Mouse (Mus musculus): ENCODE results near the gene Slc25a24.

Slc25a24 gene

DNA sequence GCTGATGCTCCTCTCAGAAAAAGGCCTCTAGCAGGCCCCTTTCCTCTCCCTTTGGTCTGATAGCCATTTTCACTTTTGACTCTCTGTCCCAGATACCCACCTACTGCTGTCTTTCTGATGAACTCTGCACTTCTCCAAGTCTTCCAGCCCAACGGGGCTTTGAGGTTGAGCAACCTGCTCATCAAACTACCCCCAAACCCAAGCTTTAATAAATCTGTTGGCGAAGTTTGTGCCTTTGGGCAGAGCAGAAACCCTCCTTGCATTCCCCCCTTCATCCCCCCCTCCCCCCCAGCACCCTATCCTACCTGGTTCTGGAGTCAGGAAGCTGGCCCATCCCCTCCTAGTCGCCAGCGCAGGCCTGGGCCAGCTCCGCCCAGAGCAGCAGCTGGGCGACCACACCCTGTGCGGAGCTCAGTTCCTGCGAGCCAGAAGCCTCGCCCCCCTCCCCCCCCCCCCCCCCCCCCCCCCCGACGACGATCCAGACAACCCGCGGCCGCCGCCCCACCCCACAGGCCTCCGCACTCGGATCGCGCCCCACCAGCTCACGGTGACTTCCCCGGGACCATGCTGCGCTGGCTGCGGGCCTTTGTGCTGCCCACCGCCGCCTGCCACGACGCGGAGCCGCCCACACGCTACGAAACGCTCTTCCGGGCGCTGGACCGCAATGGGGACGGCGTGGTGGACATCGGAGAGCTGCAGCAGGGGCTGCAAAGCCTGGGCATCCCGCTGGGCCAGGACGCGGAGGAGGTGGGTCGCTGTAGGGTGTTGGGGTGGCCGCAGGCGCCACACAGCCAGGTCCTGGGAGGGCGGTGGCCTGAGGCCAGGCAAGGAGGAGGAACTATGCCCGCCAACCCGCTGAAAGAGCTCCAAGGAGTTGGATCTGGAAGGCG, at the start of gene Slc25a24:
Gene Slc25a24, plus strand, starts transcription at position 509 of the 890 bp plus-strand sequence.
- DNase-seq = peak; percentile 73

DNA sequence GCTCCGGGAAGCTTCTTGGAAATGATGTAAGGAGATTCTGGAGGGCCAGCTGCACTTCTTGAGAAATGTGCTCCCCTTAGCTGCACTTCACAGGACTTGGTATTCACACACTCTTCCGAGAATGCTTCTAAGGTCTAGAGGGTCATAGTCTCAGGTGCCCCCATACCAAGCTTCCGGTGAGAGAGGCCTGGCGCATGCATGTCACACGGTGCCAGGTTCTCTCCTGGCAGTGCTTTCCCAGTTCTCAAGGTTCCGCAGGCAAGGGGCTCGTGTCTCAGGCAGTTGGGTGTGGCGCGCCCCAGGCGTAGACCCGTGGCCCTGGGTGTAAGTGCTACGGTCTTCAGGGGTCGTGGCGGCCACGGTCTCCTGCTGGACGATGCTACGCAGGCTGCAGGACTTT, 42.8 kb upstream of the Slc25a24 start, which contains the start of gene Slc25a54:
Gene Slc25a54, plus strand, starts transcription at position 301 of the 400 bp plus-strand sequence.
- DNase-seq = no peak

DNA sequence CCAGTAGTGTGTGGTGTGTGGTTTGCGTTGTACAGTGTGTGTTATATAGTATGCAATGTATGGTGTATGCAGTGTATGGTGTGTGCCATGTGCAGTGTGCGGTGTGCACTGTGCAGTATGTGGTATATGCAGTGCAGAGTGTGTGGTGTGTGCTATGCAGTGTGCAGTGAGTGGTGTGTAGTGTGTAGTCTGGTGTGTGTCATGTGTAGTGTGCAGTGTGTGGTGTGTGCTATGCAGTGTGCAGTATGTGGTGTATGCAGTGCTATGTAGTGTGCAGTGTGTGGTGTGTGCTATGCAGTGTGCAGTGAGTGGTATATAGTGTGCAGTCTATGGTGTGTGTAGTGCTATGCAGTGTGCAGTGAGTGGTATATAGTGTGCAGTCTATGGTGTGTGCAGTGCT, 38.5 kb upstream of the Slc25a24 start:
- DNase-seq = no peak

DNA sequence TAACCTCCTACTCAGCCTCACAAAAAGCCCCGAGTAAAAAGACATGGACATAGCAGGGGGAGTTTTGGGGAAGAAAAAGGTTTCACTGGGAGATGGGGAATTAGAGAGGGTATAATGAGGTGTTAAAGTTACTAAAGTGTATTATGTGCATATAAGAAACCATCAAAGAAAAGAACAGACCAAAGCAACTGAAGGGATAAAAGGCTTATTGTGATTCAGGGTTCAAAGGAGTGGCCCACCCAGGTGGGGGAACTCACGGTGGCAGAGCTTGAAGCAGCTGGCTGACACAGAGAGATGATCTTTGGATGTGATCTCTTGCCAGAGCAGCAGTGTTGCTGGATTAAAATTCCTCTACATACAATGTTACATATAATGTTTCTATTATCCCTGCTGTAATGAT, 34.5 kb upstream of the Slc25a24 start:
- no peak for DNase-seq

DNA sequence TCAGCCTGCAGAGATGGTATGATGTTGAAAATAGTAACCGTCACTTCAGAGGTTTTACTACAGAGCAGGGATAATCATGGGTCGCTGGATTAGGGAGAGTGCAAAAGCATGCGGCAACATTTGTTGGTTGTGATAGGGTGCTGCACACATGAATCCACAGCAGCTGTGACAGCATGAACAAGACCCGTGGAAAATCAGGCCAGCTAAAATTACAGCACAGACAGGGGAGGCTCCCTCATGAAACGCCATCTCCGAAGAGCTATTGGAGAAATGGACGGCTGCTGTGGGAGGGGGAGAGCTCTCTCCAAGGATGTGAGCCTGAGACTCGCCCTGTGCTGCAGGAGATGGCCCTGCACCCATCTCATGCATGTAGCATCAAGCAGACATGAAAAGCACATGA, 18.2 kb upstream of the Slc25a24 start:
- no peak for DNase-seq

DNA sequence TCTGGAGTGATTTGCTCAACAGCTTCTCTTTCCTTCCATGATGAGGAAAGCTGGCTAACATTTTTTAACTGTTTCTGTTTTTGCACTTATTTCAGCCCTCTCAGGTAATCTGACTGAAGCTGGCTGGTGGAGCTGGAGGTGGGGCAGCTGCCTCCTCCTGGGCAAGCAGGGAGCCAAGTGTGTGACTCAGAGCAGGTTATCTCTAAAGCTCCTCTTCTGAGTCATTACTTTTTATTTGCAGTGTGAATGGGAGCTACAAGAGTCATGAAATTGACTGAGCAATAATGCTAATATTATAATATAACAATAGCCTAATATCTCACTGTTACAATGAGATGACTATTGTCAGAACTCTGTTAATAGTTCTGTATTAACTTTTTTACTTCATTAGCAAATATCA, 5.8 kb upstream of the Slc25a24 start:
- DNase-seq = no peak

DNA sequence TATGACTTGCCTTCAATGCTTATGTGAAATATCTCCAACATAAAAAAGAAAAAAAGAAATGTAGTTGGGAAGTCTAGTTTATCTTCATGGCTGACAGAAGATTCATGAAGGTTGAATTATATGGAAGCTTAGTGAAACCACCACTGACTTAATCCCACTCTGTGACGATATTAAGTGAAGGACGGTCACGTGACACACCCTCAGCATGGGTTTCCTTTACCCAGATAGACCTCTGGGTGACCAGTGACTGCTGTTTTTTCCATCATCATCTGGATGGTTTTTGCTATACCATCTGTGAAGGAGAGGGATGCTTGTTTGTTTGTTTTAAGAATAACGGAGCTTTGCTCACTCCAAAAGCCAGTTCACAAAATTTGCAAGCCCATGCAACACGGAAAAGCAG, 3.4 kb upstream of the Slc25a24 start:
- no peak for DNase-seq

DNA sequence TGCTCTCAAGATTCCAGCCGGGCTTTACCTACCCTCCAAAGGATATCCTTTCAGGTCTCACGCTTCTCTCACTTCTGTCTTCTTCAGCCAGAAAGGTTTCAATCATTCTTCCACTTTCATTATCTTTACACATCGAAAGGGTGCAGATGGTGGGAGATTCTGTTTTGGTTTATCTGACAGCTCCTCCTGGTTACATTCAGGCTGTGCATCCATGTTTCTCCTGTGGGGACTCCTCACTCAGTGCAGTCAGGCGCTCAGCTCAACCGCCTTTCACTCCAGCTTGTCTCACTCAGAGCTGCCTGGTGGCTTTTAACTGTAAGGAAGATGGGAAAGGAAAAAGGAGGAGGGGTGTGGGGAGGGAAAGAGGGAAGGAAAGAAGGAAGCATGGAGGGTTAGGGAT, 3.0 kb upstream of the Slc25a24 start:
- no peak for DNase-seq

DNA sequence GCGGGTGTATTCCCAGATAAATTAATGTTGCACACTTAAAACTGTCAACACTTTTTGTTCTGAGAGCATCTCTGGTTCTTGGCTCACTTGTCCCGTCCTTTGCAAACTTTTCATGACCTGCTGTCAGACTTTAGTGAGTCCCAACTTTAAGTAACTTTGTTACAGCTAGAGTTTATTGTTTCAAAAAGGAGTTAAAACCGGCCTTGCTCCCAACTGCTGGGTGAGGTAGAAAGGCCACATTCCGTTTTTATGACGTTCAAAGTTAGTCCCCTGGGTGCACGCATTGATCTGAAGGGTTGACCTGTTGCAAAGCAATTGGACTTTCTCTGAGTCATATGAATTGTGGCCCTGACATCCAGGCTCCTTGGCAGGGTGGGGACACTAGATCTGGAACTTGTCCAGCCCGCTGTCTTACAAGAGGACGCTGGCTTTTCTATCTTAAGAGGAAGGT, 607 bp downstream of the Slc25a24 start:
- no peak for DNase-seq

DNA sequence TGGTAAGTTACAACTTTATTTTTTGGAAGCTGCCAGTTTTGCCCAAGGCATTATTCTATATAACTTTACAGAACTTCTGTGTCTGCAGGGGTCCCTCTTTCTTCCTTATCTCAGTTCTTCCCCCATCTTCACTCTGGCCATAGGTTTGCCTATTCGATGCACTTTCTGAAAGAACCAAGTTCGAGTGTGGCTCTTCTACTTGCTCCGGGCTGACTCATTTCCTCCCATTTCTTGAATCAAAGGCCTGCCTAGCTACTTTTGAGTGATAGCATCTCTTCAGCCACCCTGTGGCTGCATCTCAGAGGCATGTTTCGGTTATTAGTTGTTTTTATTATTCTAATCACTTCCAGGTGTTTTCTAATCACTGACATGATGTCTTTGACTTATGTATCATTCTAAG, 1.1 kb downstream of the Slc25a24 start:
- DNase-seq = no peak

DNA sequence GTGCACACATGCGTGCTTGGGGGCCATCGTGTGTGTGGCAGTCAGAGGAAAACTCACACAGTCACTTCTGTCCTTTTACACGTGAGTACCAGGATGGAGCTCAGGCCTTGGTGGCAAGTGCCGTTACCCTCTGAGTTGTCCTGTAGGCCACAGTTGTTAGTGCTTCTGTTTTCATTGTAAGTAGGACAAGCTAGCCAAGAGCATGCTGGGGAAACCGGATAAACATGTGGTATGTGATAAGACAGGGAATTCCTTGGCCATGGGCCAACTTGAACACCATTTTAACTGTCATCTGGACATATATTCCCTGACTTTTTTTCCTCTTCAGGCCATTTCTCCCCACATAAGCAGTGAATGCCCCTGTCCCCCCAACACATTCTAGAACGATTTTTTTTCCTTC, 2.6 kb downstream of the Slc25a24 start:
- DNase-seq = no peak

DNA sequence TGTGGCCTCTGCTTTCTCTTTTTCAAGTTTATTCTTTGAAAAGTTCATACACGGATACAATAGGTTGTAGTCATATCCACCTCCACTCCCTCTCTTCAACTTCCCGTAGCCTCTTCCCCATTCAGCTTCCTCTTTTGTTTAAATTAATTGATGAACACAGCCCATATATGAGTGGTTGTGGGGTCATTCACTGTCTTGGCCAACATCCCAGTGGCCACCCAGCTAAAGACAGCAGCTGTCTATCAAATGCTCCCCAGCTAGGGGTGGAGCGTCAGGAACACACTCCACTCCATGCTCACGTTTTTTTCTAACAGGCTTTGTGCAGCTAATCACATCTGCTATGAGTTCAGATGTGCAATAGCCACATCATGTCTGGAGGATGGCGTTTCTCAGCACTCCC, 6.8 kb downstream of the Slc25a24 start:
- no peak for DNase-seq

DNA sequence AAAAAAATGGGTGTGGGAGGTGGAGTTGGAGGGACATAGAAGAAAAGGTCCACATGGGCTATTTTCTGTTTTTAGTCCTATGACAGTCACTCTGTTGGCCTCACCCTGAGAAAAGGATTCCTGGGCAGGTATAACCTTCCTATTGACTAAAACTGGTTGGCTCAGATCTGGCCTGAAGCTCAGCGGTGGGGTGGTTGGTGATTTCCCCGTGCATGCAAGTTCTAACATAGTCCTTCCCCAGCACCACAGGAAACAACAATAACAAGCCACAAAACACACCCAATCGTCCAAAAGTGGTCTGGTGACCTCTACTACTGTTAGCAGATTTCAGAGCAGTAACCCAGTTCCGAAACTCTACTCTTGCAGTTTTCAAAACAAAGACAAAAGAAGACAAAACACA, 10.0 kb downstream of the Slc25a24 start:
- DNase-seq = no peak

DNA sequence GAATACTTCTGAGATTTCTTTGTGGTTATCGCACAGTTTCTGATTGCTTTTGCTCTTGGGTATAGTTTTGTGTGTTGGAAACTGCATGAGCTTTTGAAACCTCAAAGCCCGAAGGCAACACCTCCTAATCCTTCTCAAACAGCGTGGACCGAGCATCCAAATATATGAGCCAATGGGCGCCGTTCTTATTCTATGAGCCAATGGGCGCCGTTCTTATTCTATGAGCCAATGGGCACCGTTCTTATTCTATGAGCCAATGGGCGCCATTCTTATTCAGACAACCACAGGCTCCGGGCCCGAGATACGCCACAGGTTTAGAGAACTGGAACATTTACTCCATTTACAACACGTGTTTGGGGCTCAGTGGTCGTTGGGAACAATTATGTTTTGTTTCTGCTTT, 11.1 kb downstream of the Slc25a24 start:
- no peak for DNase-seq

DNA sequence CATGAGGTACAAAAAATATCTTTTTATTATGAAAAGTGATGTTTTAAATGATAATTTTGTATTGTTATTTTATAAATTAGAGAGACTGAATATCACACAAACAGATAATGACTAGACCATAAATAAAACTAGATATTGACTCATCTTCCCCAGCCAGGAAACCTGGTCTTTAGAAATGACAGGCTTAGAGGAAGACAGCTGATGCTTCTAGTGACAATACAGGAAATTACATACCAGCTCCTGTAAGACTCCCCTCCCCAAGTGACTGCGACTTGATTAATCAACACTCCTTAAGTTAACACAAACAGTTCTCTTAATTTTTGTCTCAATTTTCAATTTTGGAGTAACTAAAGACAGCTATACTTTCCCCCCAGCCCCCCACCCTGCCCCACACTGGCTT, 12.4 kb downstream of the Slc25a24 start:
- DNase-seq = no peak

DNA sequence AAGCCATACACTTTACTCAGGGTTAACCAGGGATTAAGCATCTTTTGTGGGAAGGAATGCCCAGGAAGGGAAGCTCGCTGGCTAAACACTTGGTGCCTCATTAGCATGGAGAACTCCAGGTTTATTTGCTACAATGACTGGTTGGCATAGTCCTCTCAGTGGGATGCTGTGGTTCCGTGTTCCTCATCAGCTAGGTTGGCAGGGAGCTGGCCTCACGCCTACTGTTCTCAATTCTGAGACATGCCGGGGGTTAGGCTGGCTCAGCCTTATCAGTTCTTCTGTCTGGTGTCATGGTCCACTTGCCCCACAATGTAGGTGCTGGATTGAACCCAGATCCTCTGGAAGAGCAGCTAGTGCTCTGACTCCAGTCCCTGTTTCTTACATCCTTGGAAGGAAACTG, 29.6 kb downstream of the Slc25a24 start:
- DNase-seq = no peak

DNA sequence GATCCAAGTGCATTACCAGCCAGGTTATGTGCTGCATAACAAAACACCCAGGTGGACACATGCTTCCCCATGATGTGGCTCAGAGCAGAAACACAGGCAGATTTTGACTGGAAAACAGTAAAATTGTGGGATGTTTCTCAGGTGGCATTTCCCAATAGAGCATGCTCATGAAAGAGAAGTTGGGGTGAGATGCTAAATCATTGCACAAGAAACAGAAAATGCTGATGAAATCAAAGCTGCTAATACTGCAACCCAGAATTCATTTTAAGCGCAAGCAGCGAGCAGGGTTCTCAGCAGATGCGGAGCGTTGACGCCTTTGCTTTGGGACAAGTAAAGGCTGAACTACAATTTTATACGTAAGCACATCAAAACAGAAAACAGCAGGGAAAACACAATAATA, 30.5 kb downstream of the Slc25a24 start:
- DNase-seq = no peak

DNA sequence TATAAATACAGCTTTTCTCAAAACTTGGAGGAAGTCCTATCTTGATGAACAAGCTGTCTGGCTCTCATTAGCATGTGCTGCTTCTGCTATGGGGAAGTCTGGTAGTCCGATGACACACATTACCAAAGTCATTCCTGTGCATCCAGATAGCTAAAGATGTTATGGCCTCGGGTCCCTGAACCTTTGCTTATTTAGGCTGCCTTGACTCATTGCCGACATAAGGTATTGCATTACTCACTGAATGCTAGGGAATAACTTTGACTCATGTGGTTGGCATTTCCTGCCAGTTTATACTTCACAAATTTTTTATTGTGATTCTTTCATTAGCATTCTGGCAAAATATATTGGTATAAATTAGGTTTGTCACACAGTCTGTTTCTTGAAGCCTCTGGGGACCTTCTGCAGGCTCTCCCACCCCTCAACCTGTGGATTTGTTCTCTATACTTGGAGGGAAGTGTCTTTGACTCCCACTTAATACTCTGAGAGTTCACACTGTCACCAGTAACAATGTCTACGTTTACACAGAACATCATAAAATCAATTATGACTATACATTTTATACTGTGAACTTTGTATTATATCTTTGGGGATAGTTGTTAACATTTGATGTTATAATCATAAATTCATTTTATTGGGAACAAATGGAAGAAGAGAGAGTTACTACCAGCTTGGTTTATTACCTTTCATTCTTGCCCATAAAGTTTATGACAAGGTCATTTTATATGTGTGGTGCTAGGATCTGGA, 33.1 kb downstream of the Slc25a24 start:
- DNase-seq = no peak

DNA sequence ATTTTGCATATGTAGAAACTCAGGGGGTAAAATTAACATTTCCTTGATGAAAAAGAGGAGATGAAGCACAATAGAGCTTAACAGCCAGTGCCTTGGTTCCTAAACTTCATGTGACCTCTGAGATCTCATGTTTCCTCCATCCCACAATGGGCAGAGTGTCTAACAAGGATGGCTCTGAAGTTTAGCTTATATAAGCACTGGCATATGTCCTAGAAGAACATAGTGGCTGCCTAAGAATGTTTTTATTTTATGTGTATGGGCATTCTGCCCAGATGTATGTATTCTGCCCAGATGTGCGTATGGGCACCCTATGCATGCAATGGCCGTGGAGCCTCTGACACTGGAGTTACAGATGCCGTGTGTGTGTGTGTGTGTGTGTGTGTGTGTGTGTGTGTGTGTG, 34.5 kb downstream of the Slc25a24 start:
- no peak for DNase-seq

DNA sequence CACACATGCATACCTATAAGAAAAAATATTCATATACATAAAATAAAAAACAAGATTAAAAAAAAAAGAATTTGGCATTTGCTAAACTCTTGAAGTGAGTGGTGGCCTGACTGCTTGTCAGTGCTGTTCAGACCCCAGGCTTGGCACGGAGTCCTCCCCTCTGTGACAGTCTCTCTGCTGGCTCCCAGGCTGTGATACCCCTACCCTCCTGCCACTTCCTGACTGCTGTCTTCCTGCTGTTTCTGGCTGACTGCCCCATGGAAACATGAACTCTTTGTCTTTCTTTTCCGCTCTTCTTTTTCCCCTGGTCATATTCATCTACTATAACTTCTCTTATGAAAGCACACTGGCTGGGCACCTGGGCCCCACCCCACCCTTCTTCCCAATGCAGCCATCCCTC, 41.1 kb downstream of the Slc25a24 start:
- no peak for DNase-seq

DNA sequence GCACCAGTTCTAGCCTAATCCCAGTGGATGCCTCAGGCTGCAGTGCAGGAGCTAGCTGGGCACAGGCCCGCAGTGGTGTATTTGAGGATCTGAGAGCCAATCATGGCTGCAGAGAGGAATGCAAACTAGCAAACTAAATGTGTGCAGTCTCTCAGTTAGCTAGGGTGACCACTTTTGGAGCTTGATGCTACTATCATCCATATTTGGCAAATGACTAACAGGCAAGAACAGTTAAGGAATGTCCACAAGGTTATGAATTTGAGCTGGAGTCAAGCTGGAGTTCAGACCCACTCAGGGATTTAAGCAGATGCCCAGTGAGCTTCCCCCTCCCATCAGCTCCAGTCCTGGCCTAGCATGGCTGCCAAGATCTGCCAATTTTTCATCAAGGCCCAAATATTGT, 41.7 kb downstream of the Slc25a24 start:
- DNase-seq = no peak

DNA sequence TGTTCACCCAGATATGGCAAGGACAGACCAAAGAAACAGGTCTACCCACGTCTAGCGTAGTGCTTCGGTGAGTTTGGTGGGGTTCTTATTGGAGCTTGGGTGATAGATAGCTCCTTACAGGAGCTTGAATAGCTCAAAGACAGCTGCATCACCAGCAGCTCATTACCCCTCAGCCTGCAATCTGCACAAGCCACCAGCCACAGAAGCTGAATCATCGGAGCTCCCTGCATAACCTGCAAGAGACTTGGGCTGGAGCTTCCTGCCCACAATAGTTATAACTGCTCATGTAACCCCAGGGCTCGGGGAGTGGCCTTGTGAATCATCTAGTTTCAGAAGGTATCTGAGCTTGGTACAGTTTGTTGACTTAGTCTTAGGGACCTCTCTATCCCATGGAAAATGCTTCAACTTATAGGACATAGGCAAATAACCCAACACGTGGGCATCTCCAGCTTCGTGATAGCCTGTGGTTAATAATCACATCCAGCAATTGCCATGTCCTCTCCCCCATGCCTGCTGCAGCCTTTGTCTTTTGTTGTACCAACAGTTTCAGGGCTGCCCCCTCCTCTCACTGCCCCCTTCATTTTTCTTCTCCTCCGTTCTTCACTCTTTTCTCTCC, 42.4 kb downstream of the Slc25a24 start:
- DNase-seq = peak; percentile 15

DNA sequence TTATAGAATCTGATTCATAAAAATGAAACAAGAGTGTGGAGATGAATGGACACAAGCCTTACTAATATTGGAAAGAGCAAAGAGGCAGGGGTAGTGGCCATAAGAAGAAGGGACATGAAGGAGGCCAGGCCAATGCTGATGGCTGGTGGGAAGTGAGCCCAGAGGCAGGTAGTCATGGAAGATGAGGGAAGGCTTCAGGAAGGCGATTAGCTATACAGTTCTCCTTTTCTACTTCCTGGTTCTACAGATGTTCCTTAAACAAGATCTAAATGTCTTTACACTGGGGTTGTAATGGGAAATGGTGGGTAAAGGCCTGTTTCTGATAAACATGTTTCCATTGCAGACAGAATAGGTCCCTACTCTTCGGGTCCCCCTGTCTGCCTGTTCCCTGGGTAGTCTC, 46.2 kb downstream of the Slc25a24 start:
- DNase-seq = no peak

Measured in thymus, postnatal 4 days (tissue).